Mouse (Mus musculus) midbrain, embryonic 13.5 days (tissue): ENCODE measurements around the gene Slc9a3r1. TPM values are rescaled to one million over a fixed set of nuclear protein-coding genes. Genes with fewer than 3 reads are reported as not detected.

ENCODE experiments used
- ATAC-seq: fragments of 200-750 bp; cut with Nextera tagmentation; 2 replicates; pipeline ENCODE4 v1.8.0; 2017; ENCODE audit warnings: mild to moderate bottlenecking, moderate TSS enrichment, moderate library complexity
- H3K27ac ChIP-seq: fragments of 300-500 bp; sonication (generic); 2 replicates; pipeline ENCODE4 v1.5.1; 2015; ENCODE audit warnings: inconsistent platforms, mild to moderate bottlenecking, moderate library complexity
- H3K27me3 ChIP-seq: fragments of 300-500 bp; sonication (generic); 2 replicates; pipeline ENCODE4 v1.6.1; 2015; ENCODE audit warnings: mild to moderate bottlenecking, inconsistent platforms
- H3K36me3 ChIP-seq: fragments of 300-500 bp; sonication (generic); 2 replicates; pipeline ENCODE4 v1.6.1; 2015; ENCODE audit warnings: mild to moderate bottlenecking, inconsistent platforms
- H3K4me1 ChIP-seq: fragments of 300-500 bp; sonication (generic); replicated peaks from 2 replicates; pipeline ENCODE4 v1.6.1; 2015; ENCODE audit warnings: inconsistent platforms
- H3K4me2 ChIP-seq: fragments of 300-500 bp; sonication (generic); replicated peaks from 2 replicates; pipeline ENCODE4 v1.6.1; 2015; ENCODE audit warnings: moderate library complexity, mild to moderate bottlenecking, inconsistent platforms
- H3K4me3 ChIP-seq: fragments of 300-500 bp; sonication (generic); replicated peaks from 2 replicates; pipeline ENCODE4 v1.5.1; 2015; ENCODE audit warnings: mild to moderate bottlenecking, inconsistent platforms
- H3K9ac ChIP-seq: fragments of 300-500 bp; sonication (generic); replicated peaks from 2 replicates; pipeline ENCODE4 v1.6.1; 2015; ENCODE audit warnings: mild to moderate bottlenecking, inconsistent platforms
- H3K9me3 ChIP-seq: fragments of 300-500 bp; sonication (generic); 2 replicates; pipeline ENCODE4 v1.6.1; 2016; ENCODE audit warnings: mild to moderate bottlenecking, inconsistent platforms
- WGBS: fragments of 180-500 bp; shearing (Covaris S2); methylation state at CpG from one replicate; pipeline ENCODE4 v1.1.7; 2015; 5-methylcytosine and 5-hydroxymethylcytosine counted together
- polyA plus RNA-seq: library from polyadenylated mRNA; unstranded; fragments of >200 nt; fragmentation: Nextera tagmentation; extraction: Ambion mirVana; gene quantifications from 2 replicates; pipeline ENCODE4 v1.2.1, GENCODE M21; 2015

The Slc9a3r1 gene
- polyA plus RNA-seq, 1 experiment from 2014 or later: 34.3 TPM

DNA sequence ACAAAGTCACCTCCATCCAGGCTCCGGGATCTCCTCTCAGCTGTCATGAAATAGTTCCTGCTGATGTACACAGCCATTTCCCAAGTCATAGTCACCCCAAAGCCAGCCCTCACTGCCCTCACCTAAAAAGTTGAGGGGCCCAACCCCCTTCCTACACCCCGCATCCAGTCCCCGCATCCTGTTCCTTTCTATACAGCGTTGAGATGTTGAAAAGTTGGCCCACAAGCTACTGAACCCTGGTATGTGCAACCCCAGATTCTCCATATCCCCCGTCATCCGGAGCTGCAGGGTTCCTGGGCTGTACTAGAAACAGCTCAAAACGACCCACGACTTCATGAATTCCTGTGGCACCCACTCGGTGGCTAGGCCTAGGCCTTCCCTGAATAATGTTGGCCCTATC, 10.1 kb upstream of the Slc9a3r1 start:
- Histone ChIP-seq H3K9me3 (no peaks in the 10 kb centered on the region), H3K4me1 (peaks cover 31% of the 10 kb centered on the region), H3K27me3 (peaks cover 51% of the 10 kb centered on the region), H3K36me3 (no peaks in the 10 kb centered on the region), H3K9ac (no peak overlapping the region), H3K27ac (no peak overlapping the region), H3K4me2 (no peak overlapping the region), H3K4me3 (no peak overlapping the region)
- ATAC-seq: no peak
- 83% methylated on average over 9 of the region's 9 CpGs for WGBS

DNA sequence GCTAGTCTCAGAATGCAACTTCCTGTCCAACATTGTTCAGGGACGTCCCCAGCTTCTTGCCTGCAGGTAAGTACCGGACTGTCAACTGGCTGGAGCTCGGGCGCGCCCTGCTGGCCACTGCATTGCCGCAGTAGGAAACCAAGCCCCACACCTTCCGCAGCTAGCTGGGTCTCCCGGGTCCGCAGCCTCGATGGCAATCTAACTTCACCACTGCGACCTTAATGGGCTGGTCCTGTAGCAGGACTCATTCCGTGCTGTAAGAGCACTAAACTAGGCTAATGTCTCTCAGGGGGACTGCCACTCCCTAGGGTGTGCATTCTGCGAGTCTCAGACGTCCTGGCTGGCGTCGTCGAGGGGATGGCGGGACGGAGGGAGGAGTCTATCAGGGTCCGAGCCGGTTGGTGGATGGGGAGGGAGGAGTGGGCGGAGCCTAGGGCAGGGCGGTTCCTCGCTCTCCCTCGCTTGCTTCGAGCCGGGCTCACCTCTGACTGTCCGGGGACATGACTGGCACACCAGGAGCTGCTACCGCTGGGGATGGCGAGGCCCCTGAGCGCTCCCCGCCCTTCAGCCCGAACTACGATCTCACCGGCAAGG, 9.3 kb upstream of the Slc9a3r1 start:
- H3K27ac ChIP-seq: no peak overlapping the region
- H3K4me1 ChIP-seq: peaks cover 35% of the 10 kb centered on the region
- H3K9me3 ChIP-seq: no peaks in the 10 kb centered on the region
- H3K36me3 ChIP-seq: no peaks in the 10 kb centered on the region
- no peak overlapping the region for H3K9ac ChIP-seq
- H3K4me2 ChIP-seq: peak overlapping the region; percentile 42
- under 1% methylated on average over 34 of the region's 35 CpGs for WGBS
- peaks cover 51% of the 10 kb centered on the region for H3K27me3 ChIP-seq
- peak overlapping the region; percentile 23 for H3K4me3 ChIP-seq
- peak; percentile 63 for ATAC-seq

DNA sequence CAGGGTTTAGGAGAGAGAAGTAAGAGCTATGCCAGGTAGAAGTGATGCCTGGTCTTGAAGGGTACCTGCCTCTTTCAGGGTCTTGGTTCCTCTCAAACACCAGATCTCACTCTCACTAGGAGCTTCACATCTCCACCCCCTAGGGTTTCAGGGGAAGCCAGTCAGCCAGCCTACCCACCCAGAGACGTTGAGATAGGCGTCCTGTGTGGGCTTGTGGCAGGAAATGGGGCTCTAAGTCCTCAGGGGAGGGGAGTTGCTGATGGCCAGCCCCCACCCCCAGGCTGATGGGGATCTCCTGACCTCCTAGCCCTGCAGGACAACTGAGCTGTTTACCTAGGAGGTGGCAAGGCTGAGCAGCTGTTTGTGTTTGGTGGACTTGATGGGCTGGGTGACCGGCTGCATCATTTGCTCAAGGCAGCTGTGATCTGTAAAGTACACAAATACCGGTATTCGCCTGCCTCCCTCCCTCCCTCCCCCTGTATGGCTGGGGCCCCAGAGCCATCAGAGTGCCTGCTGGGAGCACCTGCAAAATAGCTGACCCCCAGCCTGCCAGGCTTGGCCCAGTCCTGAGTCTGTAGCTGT, 8.0 kb upstream of the Slc9a3r1 start:
- Histone ChIP-seq H3K27ac (no peak overlapping the region), H3K27me3 (peaks cover 53% of the 10 kb centered on the region), H3K9me3 (no peaks in the 10 kb centered on the region), H3K36me3 (no peaks in the 10 kb centered on the region), H3K4me2 (no peak overlapping the region), H3K4me1 (peaks cover 35% of the 10 kb centered on the region), H3K9ac (no peak overlapping the region), H3K4me3 (no peak overlapping the region)
- ATAC-seq: no peak
- 23% methylated on average over 5 of the region's 5 CpGs for whole genome bisulfite sequencing

DNA sequence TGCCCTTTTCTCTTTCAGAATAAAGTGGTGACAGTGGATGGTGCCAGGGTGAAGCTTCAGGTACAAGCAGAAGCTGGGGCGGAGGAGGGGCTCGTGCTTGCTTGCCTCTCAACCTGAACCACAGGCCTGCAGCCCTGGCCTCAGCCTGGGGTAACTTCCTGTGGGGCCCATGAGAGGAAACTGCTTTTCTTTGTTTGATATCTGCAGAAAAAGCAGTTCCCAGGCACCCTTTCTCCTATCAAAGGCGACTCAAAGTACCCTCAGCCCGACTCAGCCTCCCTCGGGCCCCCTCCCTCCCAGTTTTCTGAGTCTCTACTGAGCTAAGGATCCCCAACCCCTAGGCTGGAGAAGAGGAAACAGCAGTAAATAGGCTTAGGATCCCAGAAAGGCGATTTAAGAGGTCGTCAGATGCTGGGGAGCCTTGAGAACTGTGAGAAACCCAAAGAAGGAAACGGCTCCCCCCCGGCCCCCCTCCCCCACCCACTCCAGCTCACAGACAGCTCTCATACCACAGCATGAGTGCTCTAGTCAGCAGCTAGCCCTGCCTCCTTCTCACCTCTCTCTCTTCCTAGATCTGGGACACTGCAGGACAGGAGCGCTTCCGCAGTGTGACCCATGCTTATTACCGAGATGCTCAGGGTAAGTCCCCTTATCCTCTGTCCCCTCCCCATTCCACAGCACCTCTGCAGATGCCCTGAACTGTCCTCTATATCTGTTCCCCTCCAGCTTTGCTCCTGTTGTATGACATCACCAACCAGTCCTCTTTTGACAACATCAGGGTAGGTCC, 5.0 kb upstream of the Slc9a3r1 start:
- H3K9ac ChIP-seq: no peak overlapping the region
- no peaks in the 10 kb centered on the region for H3K9me3 ChIP-seq
- no peak overlapping the region for H3K4me2 ChIP-seq
- H3K4me3 ChIP-seq: no peak overlapping the region
- H3K27ac ChIP-seq: no peak overlapping the region
- no peaks in the 10 kb centered on the region for H3K36me3 ChIP-seq
- peaks cover 31% of the 10 kb centered on the region for H3K4me1 ChIP-seq
- peaks cover 74% of the 10 kb centered on the region for H3K27me3 ChIP-seq
- 35% methylated on average over 12 of the region's 12 CpGs for WGBS
- no peak for ATAC-seq

DNA sequence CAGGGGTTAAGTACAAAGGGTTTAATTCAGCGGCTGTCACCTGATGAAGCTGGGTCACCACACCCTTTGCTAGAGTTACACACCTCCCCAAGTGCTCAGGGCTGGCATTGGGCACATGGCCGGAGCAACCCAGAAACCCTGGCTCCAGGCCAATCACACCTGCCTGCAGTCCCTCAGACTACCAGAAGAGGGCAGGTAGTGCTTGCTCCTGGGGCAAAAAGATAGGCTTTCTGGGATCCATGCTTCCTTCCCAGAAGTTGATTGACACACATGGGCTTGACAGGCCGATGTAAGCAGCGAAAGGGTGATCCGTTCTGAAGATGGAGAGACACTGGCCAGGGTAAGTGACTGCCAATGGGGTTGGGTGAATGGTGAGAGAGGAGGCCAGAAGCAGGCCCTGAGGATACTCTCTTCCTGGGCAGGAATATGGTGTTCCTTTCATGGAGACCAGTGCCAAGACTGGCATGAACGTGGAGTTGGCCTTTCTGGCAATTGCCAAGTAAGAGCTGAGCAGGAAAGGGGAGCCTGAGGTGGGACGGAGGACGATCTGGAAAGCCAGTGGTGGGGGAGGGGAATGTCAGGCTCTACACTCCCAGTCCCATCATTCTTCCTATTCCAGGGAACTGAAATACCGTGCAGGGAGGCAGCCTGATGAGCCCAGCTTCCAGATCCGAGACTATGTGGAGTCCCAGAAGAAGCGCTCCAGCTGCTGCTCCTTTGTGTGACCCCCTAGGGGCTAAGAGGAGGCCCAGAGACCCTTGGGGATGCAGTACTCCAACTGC, 2.9 kb upstream of the Slc9a3r1 start:
- H3K9ac ChIP-seq: no peak overlapping the region
- H3K36me3 ChIP-seq: no peaks in the 10 kb centered on the region
- H3K27me3 ChIP-seq: peaks cover 74% of the 10 kb centered on the region
- no peak overlapping the region for H3K4me2 ChIP-seq
- no peaks in the 10 kb centered on the region for H3K9me3 ChIP-seq
- WGBS: 38% methylated on average over 11 of the region's 11 CpGs
- H3K27ac ChIP-seq: no peak overlapping the region
- peaks cover 37% of the 10 kb centered on the region for H3K4me1 ChIP-seq
- no peak overlapping the region for H3K4me3 ChIP-seq
- no peak for ATAC-seq

DNA sequence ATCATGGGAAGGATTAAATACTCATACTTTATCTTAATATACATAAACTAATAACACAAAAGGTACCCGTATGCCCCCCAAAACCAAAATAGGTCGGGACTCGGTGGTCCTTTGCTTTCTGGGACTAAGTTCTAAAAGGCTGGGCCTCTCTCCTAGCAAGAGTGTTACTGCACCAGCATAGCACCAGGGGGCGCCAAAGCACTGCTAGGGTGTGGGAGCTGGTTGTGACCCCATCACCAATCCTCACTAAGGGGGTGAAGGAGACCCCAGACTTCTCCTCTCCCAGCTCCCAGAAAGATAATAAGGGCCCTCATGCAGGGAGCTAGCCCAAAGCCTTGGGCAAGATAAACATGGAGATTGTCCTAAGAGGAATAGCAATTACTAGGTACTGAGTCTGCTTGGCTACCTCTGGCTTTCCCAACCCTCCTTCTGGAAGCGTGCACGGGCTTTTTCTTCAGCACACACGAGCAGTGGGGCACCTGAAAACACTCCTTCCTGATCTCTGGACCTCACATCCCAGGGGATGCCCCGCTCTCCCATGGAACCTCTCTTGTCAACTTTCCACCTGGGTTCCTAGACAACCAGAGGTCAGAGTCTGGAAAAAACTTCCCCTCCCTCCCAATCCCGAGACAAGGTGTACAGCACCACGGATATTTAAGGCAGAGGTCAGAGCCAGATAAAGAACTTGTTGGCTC, 2.1 kb upstream of the Slc9a3r1 start:
- Histone ChIP-seq H3K4me3 (no peak overlapping the region), H3K4me2 (no peak overlapping the region), H3K27ac (no peak overlapping the region), H3K9me3 (no peaks in the 10 kb centered on the region), H3K27me3 (peaks cover 74% of the 10 kb centered on the region), H3K9ac (no peak overlapping the region), H3K4me1 (peaks cover 45% of the 10 kb centered on the region), H3K36me3 (no peaks in the 10 kb centered on the region)
- WGBS: 36% methylated on average over 10 of the region's 10 CpGs
- ATAC-seq: no peak

DNA sequence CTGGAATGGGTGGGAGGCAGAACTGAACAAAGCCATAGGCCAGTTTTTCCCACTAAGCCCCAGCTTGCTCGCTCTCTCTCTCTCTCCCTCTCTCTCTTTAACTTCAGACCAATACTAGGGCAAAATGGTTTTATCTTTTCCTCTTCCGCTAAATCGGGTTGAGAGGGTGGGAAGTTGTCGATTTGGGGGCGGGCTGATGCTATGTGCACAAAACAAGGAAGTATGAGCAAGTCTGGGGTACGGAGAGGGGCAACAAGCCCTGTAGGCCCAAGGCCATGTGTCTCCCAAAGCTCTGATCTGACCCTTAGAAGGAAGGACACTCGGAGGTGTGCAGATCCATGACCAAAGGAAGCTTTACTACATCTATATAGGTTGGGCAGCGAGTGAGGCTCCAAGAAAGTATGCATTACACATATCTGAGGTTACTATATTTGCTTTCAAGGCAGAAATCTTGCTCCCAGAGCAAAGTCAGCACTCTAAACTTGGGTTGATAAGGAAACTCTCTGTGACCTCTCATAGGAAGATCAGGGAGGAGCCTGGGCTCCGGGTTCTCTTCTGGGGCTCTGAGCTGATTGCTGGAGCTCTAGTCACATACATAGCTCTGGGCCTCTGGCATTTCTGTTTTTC, 1.4 kb upstream of the Slc9a3r1 start:
- 64% methylated on average over 9 of the region's 9 CpGs for WGBS
- H3K9ac ChIP-seq: no peak overlapping the region
- peaks cover 71% of the 10 kb centered on the region for H3K27me3 ChIP-seq
- ATAC-seq: no peak
- no peak overlapping the region for H3K4me2 ChIP-seq
- H3K4me1 ChIP-seq: peaks cover 46% of the 10 kb centered on the region
- no peak overlapping the region for H3K27ac ChIP-seq
- no peaks in the 10 kb centered on the region for H3K36me3 ChIP-seq
- H3K4me3 ChIP-seq: no peak overlapping the region
- no peaks in the 10 kb centered on the region for H3K9me3 ChIP-seq

DNA sequence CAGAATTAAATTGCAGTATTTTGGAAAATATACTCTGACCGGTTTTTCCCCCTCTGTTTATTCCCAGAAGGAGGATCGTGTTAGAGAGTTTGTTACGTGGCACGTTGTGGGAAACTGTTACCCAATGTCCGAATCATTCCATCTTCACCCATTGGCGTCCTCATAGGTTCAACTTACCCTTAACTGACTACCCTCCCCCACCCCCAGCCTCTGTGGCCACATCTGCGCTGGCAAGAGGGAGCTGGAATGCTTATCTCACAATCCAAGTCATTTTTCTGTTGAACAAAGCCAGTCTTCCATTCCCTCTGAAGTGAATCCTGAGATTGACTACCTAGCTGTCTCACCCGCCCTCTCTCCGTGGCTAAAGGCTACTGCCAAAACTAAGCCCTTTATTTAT, 938 bp upstream of the Slc9a3r1 start:
- Histone ChIP-seq H3K4me2 (peak overlapping the region; percentile 63), H3K9ac (no peak overlapping the region), H3K4me3 (no peak overlapping the region), H3K9me3 (no peaks in the 10 kb centered on the region), H3K27me3 (peaks cover 66% of the 10 kb centered on the region), H3K36me3 (no peaks in the 10 kb centered on the region), H3K27ac (no peak overlapping the region), H3K4me1 (peaks cover 46% of the 10 kb centered on the region)
- no peak for ATAC-seq
- 24% methylated on average over 9 of the region's 9 CpGs for WGBS

DNA sequence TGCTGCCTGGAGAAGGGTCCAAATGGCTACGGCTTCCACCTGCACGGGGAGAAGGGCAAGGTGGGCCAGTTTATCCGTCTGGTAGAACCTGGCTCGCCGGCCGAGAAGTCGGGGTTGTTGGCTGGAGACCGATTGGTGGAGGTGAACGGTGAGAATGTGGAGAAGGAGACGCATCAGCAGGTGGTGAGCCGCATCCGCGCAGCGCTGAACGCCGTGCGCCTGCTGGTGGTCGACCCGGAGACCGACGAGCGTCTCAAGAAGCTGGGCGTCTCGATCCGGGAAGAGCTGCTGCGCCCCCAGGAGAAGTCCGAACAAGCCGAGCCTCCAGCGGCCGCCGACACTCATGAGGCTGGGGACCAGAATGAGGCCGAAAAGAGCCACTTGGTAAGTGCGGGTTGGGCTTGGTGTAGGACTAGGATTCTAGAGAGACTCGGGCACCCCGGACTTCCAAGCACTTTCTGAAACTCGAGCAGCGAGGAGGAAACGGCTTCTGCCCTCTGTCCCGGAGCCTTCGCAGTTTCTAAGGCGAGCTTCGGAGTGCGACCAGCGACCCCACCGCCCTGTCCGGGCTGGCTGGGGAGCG, 518 bp downstream of the Slc9a3r1 start:
- H3K36me3 ChIP-seq: no peaks in the 10 kb centered on the region
- peak; percentile 32; the same call in 1 of the 2 replicates for ATAC-seq
- peak overlapping the region; percentile 42 for H3K4me3 ChIP-seq
- under 1% methylated on average over 47 of the region's 47 CpGs for WGBS
- H3K9ac ChIP-seq: peak overlapping the region; percentile 47
- no peak overlapping the region for H3K27ac ChIP-seq
- peaks cover 62% of the 10 kb centered on the region for H3K27me3 ChIP-seq
- H3K4me2 ChIP-seq: peak overlapping the region; percentile 63
- H3K4me1 ChIP-seq: peaks cover 40% of the 10 kb centered on the region
- no peaks in the 10 kb centered on the region for H3K9me3 ChIP-seq

DNA sequence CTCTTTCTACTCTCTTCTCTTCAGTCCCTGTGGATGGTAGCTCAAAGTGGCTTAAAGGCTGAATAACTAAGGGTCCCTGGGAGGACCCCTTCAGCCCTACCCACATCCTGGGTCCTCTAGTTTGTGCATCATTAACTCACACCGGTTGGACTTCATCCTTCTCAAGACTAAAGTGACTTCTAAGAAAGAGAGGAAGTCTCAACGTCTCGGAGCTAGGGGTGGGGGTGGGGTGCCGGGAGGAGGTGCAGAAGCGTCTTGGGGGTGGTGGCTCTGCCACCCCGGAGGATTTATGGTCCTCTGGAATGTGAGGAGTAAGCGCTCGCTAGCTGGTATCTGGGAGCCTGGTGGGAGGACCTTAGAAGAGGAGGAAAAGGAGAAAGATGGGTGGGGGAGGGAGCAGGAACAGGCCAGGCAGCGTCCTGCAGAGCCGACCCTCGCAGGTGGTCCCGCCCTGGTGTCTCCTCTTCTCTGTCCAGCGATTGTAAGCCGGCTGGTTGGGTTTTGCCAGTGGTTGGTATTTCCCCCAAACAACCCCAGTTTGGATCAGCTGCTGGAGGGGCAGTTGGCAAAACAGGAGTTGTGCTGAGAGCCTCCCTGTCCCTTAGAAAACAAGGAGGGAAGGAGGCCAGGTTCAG, 1.3 kb downstream of the Slc9a3r1 start:
- no peaks in the 10 kb centered on the region for H3K9me3 ChIP-seq
- H3K4me1 ChIP-seq: peaks cover 40% of the 10 kb centered on the region
- WGBS: 1% methylated on average over 14 of the region's 14 CpGs
- peaks cover 62% of the 10 kb centered on the region for H3K27me3 ChIP-seq
- no peaks in the 10 kb centered on the region for H3K36me3 ChIP-seq
- no peak for ATAC-seq
- peak overlapping the region; percentile 63 for H3K4me2 ChIP-seq
- peak overlapping the region; percentile 47 for H3K9ac ChIP-seq
- H3K4me3 ChIP-seq: peak overlapping the region; percentile 42
- no peak overlapping the region for H3K27ac ChIP-seq
